Mouse (Mus musculus) hindbrain, embryonic 10.5 days (tissue): Measurements from ENCODE around the gene Rbm5. TPM values are rescaled to one million over a fixed set of nuclear protein-coding genes. Genes with fewer than 3 reads are reported as not detected.

Source experiments
- DNase-seq: peaks from one replicate; pipeline ENCODE4 v3.0.0-alpha.2; 2017; ENCODE audit warnings: low spot score
- H3K27ac ChIP-seq: fragments of 300-500 bp; sonication (generic); 2 replicates; pipeline ENCODE4 v1.5.1; 2016; ENCODE audit warnings: mild to moderate bottlenecking, moderate library complexity
- H3K27me3 ChIP-seq: fragments of 300-500 bp; sonication (generic); 2 replicates; pipeline ENCODE4 v1.6.1; 2016; ENCODE audit warnings: mild to moderate bottlenecking; ENCODE audit not compliant: poor library complexity, insufficient read depth, severe bottlenecking
- H3K36me3 ChIP-seq: fragments of 300-500 bp; sonication (generic); 2 replicates; pipeline ENCODE4 v1.6.1; 2016; ENCODE audit warnings: mild to moderate bottlenecking, moderate library complexity
- H3K4me1 ChIP-seq: fragments of 300-500 bp; sonication (generic); replicated peaks from 2 replicates; pipeline ENCODE4 v1.6.1; 2016; ENCODE audit warnings: mild to moderate bottlenecking
- H3K4me3 ChIP-seq: fragments of 300-500 bp; sonication (generic); 2 replicates; pipeline ENCODE4 v1.5.1; 2016; ENCODE audit warnings: mild to moderate bottlenecking, moderate library complexity
- H3K9me3 ChIP-seq: fragments of 300-500 bp; sonication (generic); 2 replicates; pipeline ENCODE4 v1.6.1; 2016; ENCODE audit warnings: mild to moderate bottlenecking, moderate library complexity
- WGBS: fragments of 180-500 bp; shearing (Covaris S2); methylation state at CpG from one replicate; pipeline ENCODE4 v1.1.7; 2016; 5-methylcytosine and 5-hydroxymethylcytosine counted together
- polyA plus RNA-seq: library from polyadenylated mRNA; unstranded; fragments of >200 nt; fragmentation: Nextera tagmentation; extraction: Ambion mirVana; gene quantifications from 2 replicates; pipeline ENCODE4 v1.2.1, GENCODE M21; 2016

The Rbm5 gene
- polyA plus RNA-seq, 1 experiment from 2014 or later: 196 TPM

- H3K4me3 ChIP-seq: no peak overlapping the region
Observed at GRCm38 (mm10) chr9:107694627-107695026, 76.2 kb downstream of the Rbm5 start.

GRCm38 (mm10) chr9:107693433-107693987 is 77.3 kb downstream of the Rbm5 start:
- H3K27ac ChIP-seq: no peak overlapping the region; the same call in 1 of the 2 replicates
- H3K4me1 ChIP-seq: peaks cover 67% of the 10 kb centered on the region
- no peak overlapping the region for H3K4me3 ChIP-seq
- H3K27me3 ChIP-seq: peaks cover 71% of the 10 kb centered on the region
- peaks cover 70% of the 10 kb centered on the region for H3K36me3 ChIP-seq
- DNase-seq: no peak
- no peaks in the 10 kb centered on the region for H3K9me3 ChIP-seq
- 71% methylated on average over 4 of the region's 4 CpGs for WGBS

More at GRCm38 (mm10) chr9:107694627-107695026, 76.2 kb downstream of the Rbm5 start:
- peaks cover 78% of the 10 kb centered on the region for H3K4me1 ChIP-seq
- WGBS: 75% methylated on average over 7 of the region's 7 CpGs
- peak overlapping the region; percentile 62 for H3K27ac ChIP-seq
- H3K9me3 ChIP-seq: no peaks in the 10 kb centered on the region
- no peak for DNase-seq
- peaks cover 59% of the 10 kb centered on the region for H3K36me3 ChIP-seq
- H3K27me3 ChIP-seq: peaks cover 60% of the 10 kb centered on the region

GRCm38 (mm10) chr9:107692785-107693184 is 78.0 kb downstream of the Rbm5 start:
- peaks cover 77% of the 10 kb centered on the region for H3K27me3 ChIP-seq
- H3K9me3 ChIP-seq: no peaks in the 10 kb centered on the region
- H3K27ac ChIP-seq: peak overlapping the region; percentile 19; the same call in 1 of the 2 replicates
- H3K4me3 ChIP-seq: no peak overlapping the region
- H3K4me1 ChIP-seq: peaks cover 59% of the 10 kb centered on the region
- DNase-seq: no peak
- 75% methylated on average over 5 of the region's 5 CpGs for WGBS
- peaks cover 77% of the 10 kb centered on the region for H3K36me3 ChIP-seq

GRCm38 (mm10) chr9:107690391-107690790 is 80.4 kb downstream of the Rbm5 start:
- Histone ChIP-seq H3K27ac (no peak overlapping the region), H3K4me3 (no peak overlapping the region), H3K4me1 (peaks cover 49% of the 10 kb centered on the region), H3K36me3 (peaks cover 96% of the 10 kb centered on the region), H3K9me3 (no peaks in the 10 kb centered on the region), H3K27me3 (peaks cover 85% of the 10 kb centered on the region)
- no peak for DNase-seq
- WGBS: 83% methylated on average over 8 of the region's 8 CpGs

Other genes with a start within 250 kb of the Rbm5 start
- gene Tmem115, start 237.1 kb downstream of the Rbm5 start, polyA plus RNA-seq: 36.5 and 44.8 TPM in 2 replicates
- gene Cyb561d2, start 228.8 kb downstream of the Rbm5 start, polyA plus RNA-seq: 25.1 and 25.9 TPM in 2 replicates
- gene Nprl2, start 228.8 kb downstream of the Rbm5 start, polyA plus RNA-seq: 39.2 and 45.7 TPM in 2 replicates
- 2.6 and 4.7 TPM in 2 replicates for gene Zmynd10, start 223.7 kb downstream of the Rbm5 start, polyA plus RNA-seq
- 46.4 and 48.3 TPM in 2 replicates for gene Rassf1, start 219.4 kb downstream of the Rbm5 start, polyA plus RNA-seq
- 79.8 and 87.1 TPM in 2 replicates for gene Tusc2, start 207.7 kb downstream of the Rbm5 start, polyA plus RNA-seq
- 134 and 135 TPM in 2 replicates for gene Hyal2, start 203.1 kb downstream of the Rbm5 start, polyA plus RNA-seq
- 6.6 and 8.4 TPM in 2 replicates for gene Hyal1, start 194.1 kb downstream of the Rbm5 start, polyA plus RNA-seq
- gene Naa80, start 192.1 kb downstream of the Rbm5 start, polyA plus RNA-seq: 19.2 and 20.8 TPM in 2 replicates
- 0.41 and 0.77 TPM in 2 replicates for gene Hyal3, start 190.2 kb downstream of the Rbm5 start, polyA plus RNA-seq
- 41.1 and 54.1 TPM in 2 replicates for gene Ifrd2, start 183.4 kb downstream of the Rbm5 start, polyA plus RNA-seq
- gene Sema3b, start 161.8 kb downstream of the Rbm5 start, polyA plus RNA-seq: 3.9 and 5.2 TPM in 2 replicates
- gene Gnai2, start 135.6 kb downstream of the Rbm5 start, polyA plus RNA-seq: 554 and 640 TPM in 2 replicates
- gene Slc38a3, start 101.5 kb downstream of the Rbm5 start, polyA plus RNA-seq: 6.4 and 7.2 TPM in 2 replicates
- 2.6 and 3.1 TPM in 2 replicates for gene Gnat1, start 91.3 kb downstream of the Rbm5 start, polyA plus RNA-seq
- gene Sema3f, start 60.5 kb downstream of the Rbm5 start, polyA plus RNA-seq: 14.5 and 16.4 TPM in 2 replicates
- 87.6 and 98.2 TPM in 2 replicates for gene Rbm6, start 102.2 kb upstream of the Rbm5 start, polyA plus RNA-seq
- gene Mon1a, start 117.2 kb upstream of the Rbm5 start, polyA plus RNA-seq: 13.4 and 16.6 TPM in 2 replicates
- 0.67 and 0.80 TPM in 2 replicates for gene Mst1r, start 135.9 kb upstream of the Rbm5 start, polyA plus RNA-seq
- gene Actl11, start 157.5 kb upstream of the Rbm5 start, polyA plus RNA-seq: not detected in 2 replicates
- 13.0 and 13.1 TPM in 2 replicates for gene Camkv, start 164.7 kb upstream of the Rbm5 start, polyA plus RNA-seq
- 24.3 and 35.3 TPM in 2 replicates for gene Traip, start 179.1 kb upstream of the Rbm5 start, polyA plus RNA-seq
- gene Uba7, start 204.5 kb upstream of the Rbm5 start, polyA plus RNA-seq: 8.5 and 9.6 TPM in 2 replicates
- 1.5 and 1.8 TPM in 2 replicates for gene Gm20661, start 212.1 kb upstream of the Rbm5 start, polyA plus RNA-seq
- 59.8 and 61.0 TPM in 2 replicates for gene Inka1, start 214.9 kb upstream of the Rbm5 start, polyA plus RNA-seq
- gene Cdhr4, start 221.5 kb upstream of the Rbm5 start, polyA plus RNA-seq: 2.4 and 3.0 TPM in 2 replicates
- gene Gm20662, start 225.4 kb upstream of the Rbm5 start, polyA plus RNA-seq: 0.46 and 0.54 TPM in 2 replicates
- gene Ip6k1, start 231.5 kb upstream of the Rbm5 start, polyA plus RNA-seq: 60.1 and 65.5 TPM in 2 replicates